Mouse (Mus musculus) frontal cortex, postnatal 25 days (tissue): ENCODE data around the gene Rars2.

Experiments used
- DNase-seq, 2 experiments: peaks; one replicate each; pipeline ENCODE4 v3.0.0; 2022; ENCODE audit warnings: low spot score in 2 of 2

The Rars2 gene

DNA sequence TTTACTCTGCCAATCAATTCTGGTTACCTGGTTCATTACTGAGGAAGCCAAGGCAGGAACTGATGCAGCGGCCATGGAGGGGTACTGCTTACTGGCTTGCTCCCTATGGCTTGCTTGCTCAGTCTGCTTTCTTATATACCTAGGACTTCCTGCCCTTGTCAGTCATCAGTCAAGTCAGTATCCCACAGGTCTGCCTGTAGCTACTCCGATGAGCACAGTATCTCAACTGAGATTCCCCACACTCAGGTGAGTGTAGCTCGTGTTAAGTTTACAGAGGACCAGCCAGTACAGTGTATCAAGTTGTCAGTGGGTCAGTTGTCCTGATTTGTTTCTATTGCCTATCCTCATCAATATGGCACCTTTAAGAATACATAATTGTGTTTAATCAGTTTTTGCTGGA is 26.0 kb downstream of the Rars2 start:
- DNase-seq: no peak

- no peak for DNase-seq
These were observed 30.0 kb downstream of the Rars2 start for GRCm38 (mm10) chr4:34644779-34645178.

DNA sequence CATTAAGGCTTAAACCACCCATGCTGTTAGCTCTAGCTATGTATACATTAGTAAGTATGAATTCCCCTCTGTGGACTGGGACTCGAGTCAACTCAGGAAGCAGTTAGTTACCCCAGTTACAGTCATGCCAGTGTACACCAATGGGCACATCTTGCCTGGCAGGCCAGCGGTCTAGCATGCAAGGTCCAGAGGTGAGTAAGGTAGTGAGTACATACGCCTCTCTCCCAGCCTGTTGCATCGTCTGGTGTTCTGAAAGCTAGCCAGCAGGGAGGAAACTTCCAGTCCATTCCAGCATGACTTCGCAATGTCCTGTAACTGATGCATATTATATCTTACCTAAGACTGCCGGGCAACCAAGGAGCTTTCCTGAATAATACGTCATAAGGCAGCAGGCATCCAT is 38.4 kb downstream of the Rars2 start:
- DNase-seq: no peak

GRCm38 (mm10) chr4:34656101-34656500 is 41.3 kb downstream of the Rars2 start:
- DNase-seq: no peak

DNA sequence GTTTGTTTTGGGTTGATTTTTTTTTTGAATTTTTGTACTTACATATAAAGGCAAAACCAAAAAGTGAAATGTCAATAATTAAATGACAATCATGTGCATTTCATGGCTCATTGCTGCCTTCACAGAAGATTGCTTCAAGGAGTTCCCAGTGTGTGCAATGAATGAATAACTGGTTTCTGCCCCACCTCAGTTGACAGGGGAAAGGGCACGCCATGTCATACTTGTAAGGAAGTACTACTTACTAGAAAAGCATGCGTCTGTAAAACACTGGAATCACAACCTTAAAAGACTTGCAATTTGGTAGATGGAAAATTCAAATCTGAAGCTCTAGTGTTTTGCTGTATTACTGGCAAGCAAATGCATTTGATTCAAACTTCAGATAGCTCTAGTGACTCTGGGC is 44.3 kb downstream of the Rars2 start:
- no peak for DNase-seq

DNA sequence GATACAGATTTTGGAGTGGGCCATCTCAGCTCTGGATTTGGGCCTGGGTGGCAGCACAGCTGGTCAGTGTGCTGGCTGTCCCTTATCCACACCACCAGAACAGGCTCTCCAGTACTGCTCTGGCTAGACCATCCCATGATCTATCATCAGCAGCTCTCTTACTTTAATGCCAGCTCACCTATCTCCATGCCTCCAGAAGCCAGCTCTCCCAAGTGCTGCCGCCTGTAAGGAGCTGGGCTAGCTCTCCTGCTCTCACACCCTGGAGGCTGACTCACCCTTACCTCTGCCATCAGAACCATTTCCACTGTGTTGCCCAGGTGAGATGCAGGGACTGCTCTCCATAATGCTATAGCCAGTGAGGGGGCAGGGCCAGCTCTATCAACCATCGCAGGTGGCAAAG is 46.8 kb downstream of the Rars2 start:
- no peak for DNase-seq

GRCm38 (mm10) chr4:34661927-34662326 is 47.2 kb downstream of the Rars2 start:
- DNase-seq: no peak

DNA sequence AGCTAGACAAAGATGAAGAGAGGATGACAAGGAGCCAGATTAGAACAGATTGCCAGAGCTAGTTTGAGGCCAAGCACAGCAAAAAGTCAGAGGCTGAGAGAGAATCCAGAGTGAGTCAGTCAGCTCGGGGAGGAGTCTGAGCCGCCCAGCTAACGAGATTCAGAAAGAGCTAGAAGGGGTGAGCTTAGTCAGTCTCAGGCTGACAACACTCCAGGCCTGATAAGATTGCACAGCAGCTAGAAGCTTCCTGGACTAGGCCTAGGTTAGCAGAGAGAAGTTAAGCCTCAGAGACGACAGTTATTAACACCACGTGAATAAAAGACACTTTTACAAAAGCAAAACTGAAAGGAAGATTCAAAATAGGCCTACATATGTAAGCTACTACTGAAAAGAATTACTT is 53.2 kb downstream of the Rars2 start:
- DNase-seq: no peak

- DNase-seq: no peak
These were observed 59.0 kb downstream of the Rars2 start for GRCm38 (mm10) chr4:34673721-34674120.

GRCm38 (mm10) chr4:34680530-34680929 is 65.8 kb downstream of the Rars2 start:
- no peak for DNase-seq

DNA sequence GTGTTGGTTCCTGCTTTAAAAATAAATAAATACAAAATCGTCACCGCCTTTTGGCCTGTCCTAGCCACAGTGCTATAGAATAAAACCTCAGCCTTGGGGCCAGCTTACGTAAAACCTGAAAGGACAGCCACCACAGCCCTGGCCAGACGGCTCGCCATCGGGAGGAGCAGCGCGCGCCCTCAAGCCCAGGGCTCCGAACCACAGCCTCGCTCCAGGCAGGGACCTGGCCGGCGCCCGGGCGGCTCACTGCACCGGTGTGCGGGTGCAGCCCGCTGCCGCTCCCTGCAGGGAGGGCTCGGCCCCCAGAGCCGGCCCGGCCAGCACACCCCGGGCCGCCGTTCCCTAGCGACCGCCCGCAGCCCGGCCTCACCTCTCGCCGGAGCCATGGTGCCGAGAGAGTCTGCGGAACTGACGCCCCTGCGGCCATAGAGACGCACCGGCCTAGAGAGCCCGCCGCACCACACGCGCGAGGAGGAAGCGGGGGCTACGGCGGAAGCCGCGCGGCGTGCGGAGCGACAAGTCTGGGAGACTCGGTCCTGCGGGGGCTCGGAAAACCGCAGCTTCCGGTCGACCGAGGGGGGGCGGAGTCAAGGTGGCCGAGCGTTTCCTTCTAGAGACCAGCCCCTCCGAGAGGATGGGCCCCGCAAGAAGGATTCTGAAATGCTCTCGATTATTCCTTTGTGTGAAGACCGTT is 72.3 kb downstream of the Rars2 start, which contains the start of gene Slc35a1:
Slc35a1 (minus strand) TSS at position 565 of the 694 bp plus-strand sequence.
- peak; percentile 88 to 90 for DNase-seq

DNA sequence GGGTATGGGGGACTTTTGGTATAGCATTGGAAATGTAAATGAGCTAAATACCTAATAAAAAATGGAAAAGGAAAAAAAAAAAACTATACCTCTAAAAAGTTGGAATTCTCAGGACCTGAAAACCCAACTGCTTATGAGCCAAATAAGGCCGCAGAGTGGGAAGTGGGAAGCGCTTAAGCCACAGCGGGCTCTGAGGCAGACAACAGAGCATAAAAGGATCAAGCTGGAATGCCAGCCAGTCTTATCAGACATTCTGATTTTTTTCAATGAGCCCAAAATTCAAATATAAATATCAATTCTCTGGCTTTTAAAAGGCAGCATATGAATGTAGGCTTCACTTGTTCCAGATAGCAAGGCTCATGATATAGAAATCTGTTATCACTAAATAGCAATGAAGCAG is 73.3 kb downstream of the Rars2 start:
- DNase-seq: no peak

DNA sequence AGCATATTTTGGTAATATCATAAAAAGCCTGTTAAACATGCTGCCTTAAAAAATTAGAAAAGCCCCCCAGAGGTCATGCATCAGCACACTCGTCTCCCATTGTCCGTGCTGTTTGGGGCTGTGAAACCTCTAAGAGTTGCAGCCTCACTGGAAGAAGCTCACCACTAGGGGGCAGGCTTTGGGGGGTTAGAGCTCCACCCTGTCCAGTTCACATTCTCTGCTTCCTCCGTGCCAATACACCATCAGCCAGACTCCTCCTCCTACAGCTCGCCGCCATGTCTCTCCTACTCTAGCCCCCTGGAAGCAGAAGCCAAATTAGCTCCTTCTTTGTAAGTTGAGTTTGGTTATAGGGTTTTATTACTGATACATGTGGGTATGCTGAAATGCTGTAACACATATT is 86.8 kb downstream of the Rars2 start:
- no peak for DNase-seq

- DNase-seq: no peak
These were observed 87.5 kb downstream of the Rars2 start for GRCm38 (mm10) chr4:34702231-34702630.

GRCm38 (mm10) chr4:34703029-34703428 is 88.3 kb downstream of the Rars2 start:
- no peak for DNase-seq

DNA sequence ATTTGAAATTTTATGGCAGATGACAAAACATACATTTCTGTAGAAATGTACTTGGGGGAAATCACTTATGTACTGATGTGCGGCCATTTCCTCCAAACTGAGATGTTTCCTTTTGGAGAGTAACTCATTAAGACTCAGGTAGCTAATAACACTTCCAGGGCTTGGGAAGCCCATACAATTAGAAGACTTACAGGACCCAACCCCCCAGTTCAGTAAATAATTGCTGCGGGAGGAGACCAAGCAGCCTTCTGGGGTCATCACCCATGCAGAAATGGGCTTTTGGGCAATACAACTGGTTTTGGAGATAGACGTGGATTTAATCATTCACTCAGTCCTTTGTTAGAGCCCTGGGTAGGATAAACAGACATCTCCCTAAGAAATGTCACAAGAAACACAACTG is 92.5 kb downstream of the Rars2 start:
- DNase-seq: no peak

GRCm38 (mm10) chr4:34708127-34708526 is 93.4 kb downstream of the Rars2 start:
- DNase-seq: no peak
